Mouse (Mus musculus) kidney, adult 8-10 months (tissue): ENCODE measurements around the gene Olfr513.

ENCODE experiments used
- DNase-seq, 2 experiments: peaks; one replicate each; pipeline ENCODE4 v3.0.0; 2022

Gene Olfr513

DNA sequence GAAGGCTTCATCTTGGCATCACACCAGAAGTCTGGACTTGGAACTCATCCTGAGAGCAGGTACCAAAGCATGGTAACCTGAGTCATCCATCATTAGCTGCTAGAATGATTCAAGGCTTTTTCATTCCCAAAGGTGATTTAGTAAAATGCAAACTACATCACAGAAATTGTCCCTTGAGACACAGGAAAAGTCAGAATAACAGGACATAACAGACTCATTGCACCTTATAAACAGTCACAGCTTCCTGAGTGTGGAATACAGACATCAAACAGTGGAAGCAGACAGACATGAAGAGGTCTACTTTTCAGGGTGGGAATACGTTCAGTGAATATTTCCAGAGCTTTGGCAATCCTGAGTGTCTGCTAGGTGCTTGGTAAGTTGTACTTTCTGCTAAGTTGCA lies at the start of gene Olfr513:
TSS of gene Olfr513 (plus strand) at position 301 of the 400 bp plus-strand sequence.
- DNase-seq: no peak

DNA sequence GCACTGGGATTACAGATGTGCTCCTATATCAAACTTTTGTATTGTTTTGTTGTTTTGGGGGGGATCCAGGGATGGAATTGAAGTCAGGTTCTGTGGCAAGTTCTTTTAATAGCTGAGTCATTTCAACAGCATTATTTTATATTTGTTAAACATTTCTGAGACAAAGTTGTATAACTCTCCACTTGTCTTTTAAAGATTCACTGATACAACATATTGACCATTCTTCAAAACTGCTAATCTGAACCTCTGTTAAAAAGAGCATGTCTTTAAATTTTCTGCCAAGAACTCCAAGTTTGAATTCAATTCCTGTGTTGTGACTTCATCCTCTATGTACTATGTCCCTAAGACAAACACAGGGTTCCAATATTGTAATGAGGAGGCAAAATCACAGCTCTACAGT lies 37.8 kb upstream of the Olfr513 start, which contains the start of gene Olfr512:
TSS of gene Olfr512 (plus strand) at position 301 of the 400 bp plus-strand sequence.
- no peak for DNase-seq

GRCm38 (mm10) chr7:108760411-108760810 lies 9.6 kb downstream of the Olfr513 start:
- no peak for DNase-seq

- no peak for DNase-seq
Measured at GRCm38 (mm10) chr7:108797205-108797933, 46.6 kb downstream of the Olfr513 start.
